ENCODE assay signal across 8 mouse cellular contexts in genomic region chr2:75603175-75603871, GRCm38 (mm10). TPM values are rescaled to one million over a fixed set of nuclear protein-coding genes. Genes with fewer than 3 reads are reported as not detected.
DNase-seq lines count a peak whose midpoint lies in the region; ATAC-seq and TF ChIP-seq lines count a peak whose summit lies in the region.

No protein-coding gene starts in this region.

- no peaks in the 10 kb centered on the region for H3K27me3 ChIP-seq in forebrain, embryonic 15.5 days
- no peaks in the 10 kb centered on the region for H3K27me3 ChIP-seq in intestine, embryonic 16.5 days (replicated peaks; ENCODE audit: control insufficient read depth, insufficient read depth, low read length)
- H3K27me3 ChIP-seq in liver, embryonic 12.5 days (replicated peaks): peaks cover 18% of the 10 kb centered on the region
- H3K27me3 ChIP-seq in midbrain, postnatal 0 days (ENCODE audit: insufficient read depth, low read length): no peaks in the 10 kb centered on the region

- peaks cover 11% of the 10 kb centered on the region for H3K4me1 ChIP-seq in forebrain, embryonic 15.5 days
- H3K4me1 ChIP-seq in intestine, embryonic 16.5 days (ENCODE audit: control insufficient read depth, insufficient read depth, low read length): peaks cover 10% of the 10 kb centered on the region; the same call in 1 of the 2 replicates
- H3K4me1 ChIP-seq in liver, embryonic 12.5 days: peaks cover 5% of the 10 kb centered on the region
- no peaks in the 10 kb centered on the region for H3K4me1 ChIP-seq in midbrain, postnatal 0 days (ENCODE audit: insufficient read depth, low read length)

- H3K9ac ChIP-seq in forebrain, embryonic 15.5 days (replicated peaks): peak overlapping the region; percentile 38
- H3K9ac ChIP-seq in intestine, embryonic 16.5 days (ENCODE audit: low read depth, low read length): peak overlapping the region; percentile 38
- H3K9ac ChIP-seq in liver, embryonic 12.5 days: peak overlapping the region; percentile 20; the same call in 1 of the 2 replicates
- H3K9ac ChIP-seq in midbrain, postnatal 0 days (replicated peaks; ENCODE audit: low read length, poor library complexity, severe bottlenecking): peak overlapping the region; percentile 59

- peak overlapping the region; percentile 42 for H3K4me3 ChIP-seq in forebrain, embryonic 15.5 days
- H3K4me3 ChIP-seq in intestine, embryonic 16.5 days (ENCODE audit: low read length): peak overlapping the region; percentile 37
- peak overlapping the region; percentile 33 for H3K4me3 ChIP-seq in liver, embryonic 12.5 days
- H3K4me3 ChIP-seq in midbrain, postnatal 0 days (ENCODE audit: low read depth, low read length): peak overlapping the region; percentile 32

- 6% methylated on average over 26 of the region's 26 CpGs for WGBS in forebrain, embryonic 15.5 days
- 17% methylated on average over 26 of the region's 26 CpGs for WGBS in intestine, embryonic 16.5 days
- 22% methylated on average over 26 of the region's 26 CpGs for WGBS in liver, embryonic 12.5 days (ENCODE audit: insufficient replicate concordance)
- 9% methylated on average over 25 of the region's 26 CpGs for WGBS in midbrain, postnatal 0 days

- H3K27ac ChIP-seq in forebrain, embryonic 15.5 days (replicated peaks): peak overlapping the region; percentile 76
- H3K27ac ChIP-seq in intestine, embryonic 16.5 days (ENCODE audit: low read length): no peak overlapping the region
- no peak overlapping the region for H3K27ac ChIP-seq in liver, embryonic 12.5 days
- H3K27ac ChIP-seq in midbrain, postnatal 0 days (ENCODE audit: low read depth, low read length): no peak overlapping the region

- H3K36me3 ChIP-seq in forebrain, embryonic 15.5 days: no peaks in the 10 kb centered on the region
- no peaks in the 10 kb centered on the region for H3K36me3 ChIP-seq in intestine, embryonic 16.5 days (ENCODE audit: control insufficient read depth, insufficient read depth, low read length)
- no peaks in the 10 kb centered on the region for H3K36me3 ChIP-seq in liver, embryonic 12.5 days
- no peaks in the 10 kb centered on the region for H3K36me3 ChIP-seq in midbrain, postnatal 0 days (ENCODE audit: insufficient read depth, low read length)

- DNase-seq in kidney, adult 18-20 months: peak; percentile 63
- no peak for DNase-seq in kidney, adult 11 months
- peak; percentile 16 for DNase-seq in c-Kit-positive CD71-positive TER-119-positive erythroid progenitor cells, embryonic 14.5 days (ENCODE audit: low spot score)
- DNase-seq in midbrain, postnatal 0 days (ENCODE audit: low spot score): peak; percentile 65
- peak; percentile 62 for DNase-seq in thymus, postnatal 25 days

- H3K9me3 ChIP-seq in forebrain, embryonic 15.5 days: no peaks in the 10 kb centered on the region
- H3K9me3 ChIP-seq in intestine, embryonic 16.5 days (ENCODE audit: control insufficient read depth, low read length): no peaks in the 10 kb centered on the region
- H3K9me3 ChIP-seq in liver, embryonic 12.5 days (replicated peaks): no peaks in the 10 kb centered on the region
- no peaks in the 10 kb centered on the region for H3K9me3 ChIP-seq in midbrain, postnatal 0 days (ENCODE audit: low read length)

- peak; percentile 96 for ATAC-seq in forebrain, embryonic 15.5 days (replicated peaks)
- ATAC-seq in intestine, embryonic 16.5 days: no peak
- ATAC-seq in liver, embryonic 12.5 days: no peak
- ATAC-seq in midbrain, postnatal 0 days (ENCODE audit: low FRiP score): 0 out of 2 replicates have a peak, but pooled peaks have one; percentile 44

- H3K4me2 ChIP-seq in forebrain, embryonic 15.5 days (replicated peaks): peak overlapping the region; percentile 67
- H3K4me2 ChIP-seq in intestine, embryonic 16.5 days (ENCODE audit: low read depth, low read length): peak overlapping the region; percentile 60
- peak overlapping the region; percentile 57 for H3K4me2 ChIP-seq in liver, embryonic 12.5 days
- peak overlapping the region; percentile 50 for H3K4me2 ChIP-seq in midbrain, postnatal 0 days (ENCODE audit: low read depth, low read length, poor library complexity, severe bottlenecking)

- TF ChIP-seq CTCF in midbrain, postnatal 0 days (IDR thresholded peaks at IDR 0.05): peak; percentile 76

RNA-seq across cellular contexts. Expression of gene Hnrnpa3, which starts 55.7 kb away (rescaled TPM):
- 256 and 258 TPM in 2 replicates for polyA plus RNA-seq in forebrain, embryonic 15.5 days (2015; fragmentation: Nextera tagmentation; extraction: Ambion mirVana)
- polyA plus RNA-seq in intestine, embryonic 16.5 days (2015; fragmentation: Nextera tagmentation; extraction: Ambion mirVana): 215 and 254 TPM in 2 replicates
- 199 and 204 TPM in 2 replicates for polyA plus RNA-seq in liver, embryonic 12.5 days (2016; fragmentation: Nextera tagmentation; extraction: Ambion mirVana)
- total RNA-seq in midbrain, postnatal 0 days (2014; rRNA removed): 83.7 and 116 TPM in 2 replicates
- polyA plus RNA-seq in midbrain, postnatal 0 days (2015; fragmentation: Nextera tagmentation; extraction: Ambion mirVana): 87.7 and 96.6 TPM in 2 replicates

Comparison
In these comparisons a context has a peak if more than half of its experiments do, and no peak if none do; other contexts are left out.
1. ATAC-seq: peak in forebrain, embryonic 15.5 days (single experiment) and midbrain, postnatal 0 days (single experiment); none in intestine, embryonic 16.5 days (single experiment) and liver, embryonic 12.5 days (single experiment).
2. Peak in every context shown above with its lines, with median percentiles within 50 percentile points of each other: H3K4me2 ChIP-seq, H3K4me3 ChIP-seq and H3K9ac ChIP-seq.